Mouse (Mus musculus) ES-Bruce4 (cell line): ENCODE data around the gene Tmprss11b.

Experiments
- CTCF ChIP-seq: IDR thresholded peaks from one replicate; pipeline ENCODE4 v1.8.1; 2011; ENCODE audit warnings: low read depth, low read length
- POLR2A ChIP-seq: IDR thresholded peaks from one replicate; pipeline ENCODE4 v1.8.1; 2011; ENCODE audit warnings: low read length; ENCODE audit not compliant: insufficient read depth

DNA sequence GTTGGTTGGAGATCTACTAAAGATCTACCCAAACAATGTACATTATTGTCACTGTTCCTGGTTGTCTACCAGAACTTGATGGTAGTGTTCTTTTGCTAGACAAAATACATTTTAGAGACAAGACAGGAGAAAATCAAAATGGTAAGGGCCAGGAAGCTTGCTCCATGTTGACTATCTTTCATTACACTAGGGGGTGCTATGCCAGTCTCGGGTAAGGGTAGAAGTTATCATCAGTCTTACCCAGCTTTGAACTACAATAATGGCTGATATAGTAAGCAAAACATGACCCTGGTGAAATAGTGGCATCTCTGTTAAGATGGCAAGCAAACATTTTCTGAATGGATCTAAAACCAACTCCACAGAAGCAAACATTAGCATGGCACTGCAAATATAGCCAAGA lies 54.4 kb downstream of the Tmprss11b start:
- TF ChIP-seq POLR2A: no peak
- no peak for TF ChIP-seq CTCF
